Mouse (Mus musculus) stomach, postnatal 0 days (tissue): ENCODE data around the gene Olfr728. TPM values are rescaled to one million over a fixed set of nuclear protein-coding genes. Genes with fewer than 3 reads are reported as not detected.

ENCODE experiments used
- ATAC-seq: fragments of 200-750 bp; cut with Nextera tagmentation; 2 replicates; pipeline ENCODE4 v1.8.0; 2017; ENCODE audit not compliant: low FRiP score, low TSS enrichment
- DNase-seq: peaks from one replicate; pipeline ENCODE4 v3.0.0-alpha.2; 2016; ENCODE audit warnings: low spot score
- H3K27ac ChIP-seq: fragments of 300-500 bp; sonication (generic); replicated peaks from 2 replicates; pipeline ENCODE4 v1.5.1; 2014; ENCODE audit warnings: mild to moderate bottlenecking, control low read depth
- H3K27me3 ChIP-seq: fragments of 300-500 bp; sonication (generic); 2 replicates; pipeline ENCODE4 v1.6.1; 2014; ENCODE audit warnings: low read length; ENCODE audit not compliant: control insufficient read depth, insufficient read depth
- H3K36me3 ChIP-seq: fragments of 300-500 bp; sonication (generic); 2 replicates; pipeline ENCODE4 v1.6.1; 2014; ENCODE audit warnings: low read length, mixed read lengths; ENCODE audit not compliant: control insufficient read depth, insufficient read depth
- H3K4me1 ChIP-seq: fragments of 300-500 bp; sonication (generic); replicated peaks from 2 replicates; pipeline ENCODE4 v1.6.1; 2014; ENCODE audit warnings: antibody characterized with exemption; ENCODE audit not compliant: control insufficient read depth, insufficient read depth
- H3K4me2 ChIP-seq: fragments of 300-500 bp; sonication (generic); replicated peaks from 2 replicates; pipeline ENCODE4 v1.6.1; 2014; ENCODE audit warnings: low read depth, mild to moderate bottlenecking, control low read depth, moderate library complexity
- H3K4me3 ChIP-seq: fragments of 300-500 bp; sonication (generic); 2 replicates; pipeline ENCODE4 v1.5.1; 2014; ENCODE audit warnings: low read depth, low read length, control low read depth
- H3K9ac ChIP-seq: fragments of 300-500 bp; sonication (generic); 2 replicates; pipeline ENCODE4 v1.6.1; 2014; ENCODE audit warnings: mild to moderate bottlenecking, low read length, control low read depth, mixed read lengths
- H3K9me3 ChIP-seq: fragments of 300-500 bp; sonication (generic); 2 replicates; pipeline ENCODE4 v1.6.1; 2016; ENCODE audit warnings: low read length; ENCODE audit not compliant: control insufficient read depth
- CTCF ChIP-seq: IDR thresholded peaks from 2 replicates; pipeline ENCODE4 v1.5.1; 2016; ENCODE audit warnings: antibody characterized with exemption, low read depth, mild to moderate bottlenecking, moderate library complexity
- EP300 ChIP-seq: optimal IDR thresholded peaks from 2 replicates; pipeline ENCODE3; 2016; ENCODE audit warnings: antibody characterized with exemption
- WGBS: fragments of 180-500 bp; shearing (Covaris S2); extraction: QIAGEN DNeasy Blood & Tissue Kit; methylation state at CpG from one replicate; pipeline ENCODE4 v1.1.7; 2014; 5-methylcytosine and 5-hydroxymethylcytosine counted together
- polyA plus RNA-seq: library from polyadenylated mRNA; unstranded; fragments of >200 nt; fragmentation: Nextera tagmentation; extraction: Ambion mirVana; gene quantifications from 2 replicates; pipeline ENCODE4 v1.2.1, GENCODE M21; 2015

The Olfr728 gene
- polyA plus RNA-seq = 0.04 TPM in 1 of 2 replicates, not detected in the other

DNA sequence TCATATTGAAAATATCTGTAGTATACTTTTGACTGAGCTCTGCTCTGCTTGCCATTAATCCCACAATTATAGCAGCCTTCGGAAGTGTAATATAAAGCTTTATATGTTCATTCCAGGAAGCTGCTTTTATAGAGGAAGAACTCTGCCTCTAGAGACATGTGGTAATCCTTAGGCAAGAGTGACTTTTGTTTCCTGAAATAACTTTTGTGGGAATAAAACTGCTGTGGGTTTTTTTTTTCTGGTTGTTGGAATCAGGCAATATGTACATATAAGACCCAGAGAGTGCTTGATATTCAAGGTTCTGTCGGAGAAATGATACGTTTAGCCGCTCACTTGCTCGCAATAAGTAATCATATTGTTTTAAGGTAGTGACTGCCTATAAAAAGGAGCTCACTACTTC lies at the start of gene Olfr728:
Gene Olfr728 (minus strand): TSS at position 101 of the 400 bp plus-strand sequence.
- Histone ChIP-seq H3K9ac (no peak within 1 kb of the TSS), H3K27me3 (no peaks in the 10 kb centered on the region), H3K4me3 (no peak within 1 kb of the TSS), H3K4me2 (no peak within 1 kb of the TSS), H3K27ac (no peak within 1 kb of the TSS), H3K9me3 (no peaks in the 10 kb centered on the region), H3K4me1 (no peaks in the 10 kb centered on the region), H3K36me3 (no peaks in the 10 kb centered on the region)
- DNase-seq (no peak), ATAC-seq (no peak)
- TF ChIP-seq EP300 (no peak), CTCF (no peak)
- WGBS = 89% methylated on average over 5 of the region's 5 CpGs

- H3K9ac ChIP-seq = no peak within 1 kb of the TSS
- H3K27ac ChIP-seq = no peak within 1 kb of the TSS
- TF ChIP-seq EP300 (no peak), CTCF (no peak)
- H3K4me2 ChIP-seq = no peak within 1 kb of the TSS
- no peaks in the 10 kb centered on the region for H3K36me3 ChIP-seq
- no peak for ATAC-seq
- H3K9me3 ChIP-seq = no peaks in the 10 kb centered on the region
- no peaks in the 10 kb centered on the region for H3K4me1 ChIP-seq
- 31% methylated on average over 1 of the region's 1 CpGs for WGBS
- no peak for DNase-seq
- H3K4me3 ChIP-seq = no peak within 1 kb of the TSS
- no peaks in the 10 kb centered on the region for H3K27me3 ChIP-seq
These were observed 45.6 kb upstream of the Olfr728 start, which contains the start of gene Olfr730 for GRCm38 (mm10) chr14:50188098-50188497. Gene Olfr730, minus strand, starts transcription at chr14:50188198.

GRCm38 (mm10) chr14:50152810-50153209 lies 10.3 kb upstream of the Olfr728 start, which contains the start of gene Olfr729:
Gene Olfr729, minus strand, starts transcription at chr14:50152910.
- Histone ChIP-seq H3K4me2 (no peak within 1 kb of the TSS), H3K9me3 (no peaks in the 10 kb centered on the region), H3K27me3 (no peaks in the 10 kb centered on the region), H3K27ac (no peak within 1 kb of the TSS), H3K36me3 (no peaks in the 10 kb centered on the region), H3K4me3 (no peak within 1 kb of the TSS), H3K4me1 (no peaks in the 10 kb centered on the region), H3K9ac (no peak within 1 kb of the TSS)
- ATAC-seq (no peak), DNase-seq (no peak)
- TF ChIP-seq EP300 (no peak), CTCF (no peak)

DNA sequence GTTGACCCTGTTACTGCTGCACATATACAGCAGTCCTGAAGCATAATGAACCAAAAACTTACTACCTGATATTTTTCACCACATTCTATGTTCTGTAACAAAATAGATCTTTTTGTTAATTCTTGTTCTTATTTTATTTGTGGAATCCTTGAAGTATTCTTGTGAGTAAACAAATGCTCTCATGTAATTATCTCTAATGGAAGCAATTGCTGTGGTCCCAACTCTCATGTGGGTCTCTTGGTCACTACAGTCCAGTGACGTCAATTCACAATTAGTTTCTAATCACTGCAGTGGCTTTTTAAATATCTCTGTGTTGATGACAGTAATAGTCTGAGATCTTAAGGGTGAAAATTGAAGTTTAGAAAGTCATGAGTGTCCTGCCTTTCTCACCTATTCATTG lies 19.6 kb downstream of the Olfr728 start, which contains the start of gene Olfr727:
Gene Olfr727 (plus strand): TSS at position 301 of the 400 bp plus-strand sequence.
- TF ChIP-seq CTCF (no peak), EP300 (no peak)
- Histone ChIP-seq H3K9me3 (no peaks in the 10 kb centered on the region), H3K27ac (no peak within 1 kb of the TSS), H3K27me3 (no peaks in the 10 kb centered on the region), H3K4me2 (no peak within 1 kb of the TSS), H3K36me3 (no peaks in the 10 kb centered on the region), H3K4me3 (no peak within 1 kb of the TSS), H3K4me1 (no peaks in the 10 kb centered on the region), H3K9ac (no peak within 1 kb of the TSS)
- WGBS = 82% methylated on average over 1 of the region's 1 CpGs
- no peak for ATAC-seq
- no peak for DNase-seq

GRCm38 (mm10) chr14:50090853-50091252 lies 51.6 kb downstream of the Olfr728 start, which contains the start of gene Olfr726:
Gene Olfr726, minus strand, starts transcription at chr14:50090953.
- H3K9me3 ChIP-seq = no peaks in the 10 kb centered on the region
- DNase-seq (no peak), ATAC-seq (no peak)
- no peak for TF ChIP-seq EP300
- TF ChIP-seq CTCF = no peak
- H3K9ac ChIP-seq = no peak within 1 kb of the TSS
- whole genome bisulfite sequencing = 64% methylated on average over 1 of the region's 1 CpGs
- H3K27ac ChIP-seq = no peak within 1 kb of the TSS
- no peaks in the 10 kb centered on the region for H3K27me3 ChIP-seq
- H3K4me1 ChIP-seq = no peaks in the 10 kb centered on the region
- no peak within 1 kb of the TSS for H3K4me3 ChIP-seq
- no peak within 1 kb of the TSS for H3K4me2 ChIP-seq
- H3K36me3 ChIP-seq = no peaks in the 10 kb centered on the region

Other genes with a start within 250 kb of the Olfr728 start
- gene Olfr722, start 240.7 kb downstream of the Olfr728 start, polyA plus RNA-seq = not detected in 2 replicates
- gene Olfr723, start 210.9 kb downstream of the Olfr728 start, polyA plus RNA-seq = not detected in 2 replicates
- gene Olfr724, start 179.4 kb downstream of the Olfr728 start, polyA plus RNA-seq = not detected in 2 replicates
- gene Olfr725, start 102.3 kb downstream of the Olfr728 start, polyA plus RNA-seq = not detected in 2 replicates
- gene Olfr726, start 51.7 kb downstream of the Olfr728 start, polyA plus RNA-seq = not detected in 2 replicates
- not detected in 2 replicates for gene Olfr727, start 19.5 kb downstream of the Olfr728 start, polyA plus RNA-seq
- gene Olfr729, start 10.2 kb upstream of the Olfr728 start, polyA plus RNA-seq = not detected in 2 replicates
- not detected in 2 replicates for gene Olfr730, start 45.5 kb upstream of the Olfr728 start, polyA plus RNA-seq
- gene Olfr731, start 99.2 kb upstream of the Olfr728 start, polyA plus RNA-seq = not detected in 2 replicates
- gene Olfr732, start 141.5 kb upstream of the Olfr728 start, polyA plus RNA-seq = not detected in 2 replicates
- gene Olfr733, start 158.8 kb upstream of the Olfr728 start, polyA plus RNA-seq = not detected in 2 replicates
- gene Olfr734, start 184.1 kb upstream of the Olfr728 start, polyA plus RNA-seq = not detected in 2 replicates
- gene Olfr735, start 206.2 kb upstream of the Olfr728 start, polyA plus RNA-seq = not detected in 2 replicates
- 0.04 TPM in 1 of 2 replicates, not detected in the other for gene Tlr11, start 215.2 kb upstream of the Olfr728 start, polyA plus RNA-seq
- gene Olfr736, start 238.5 kb upstream of the Olfr728 start, polyA plus RNA-seq = not detected in 2 replicates